Mouse (Mus musculus): ENCODE results near the gene Lad1.

Gene Lad1

DNA sequence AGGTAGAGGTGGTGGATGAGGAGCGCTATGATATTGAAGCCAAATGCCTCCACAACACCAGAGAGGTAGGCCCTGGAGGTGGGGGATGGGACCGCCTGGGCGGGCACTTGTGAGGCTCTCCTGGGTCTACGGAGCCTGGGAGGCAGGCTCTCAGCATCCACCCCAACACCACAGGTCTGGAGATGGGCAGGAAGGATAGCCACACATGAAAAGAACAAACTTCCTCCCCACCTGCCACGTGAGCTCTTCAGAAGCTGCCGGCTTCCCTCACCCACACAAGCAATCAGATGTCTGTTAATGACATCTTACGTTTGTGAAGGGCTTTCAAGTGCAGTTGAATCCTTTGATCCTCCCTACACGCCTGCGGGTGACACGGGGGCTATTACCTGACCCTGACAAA, 10.9 kb upstream of the Lad1 start:
- no peak for DNase-seq (ENCODE audit: low spot score in 2 of 2)

DNA sequence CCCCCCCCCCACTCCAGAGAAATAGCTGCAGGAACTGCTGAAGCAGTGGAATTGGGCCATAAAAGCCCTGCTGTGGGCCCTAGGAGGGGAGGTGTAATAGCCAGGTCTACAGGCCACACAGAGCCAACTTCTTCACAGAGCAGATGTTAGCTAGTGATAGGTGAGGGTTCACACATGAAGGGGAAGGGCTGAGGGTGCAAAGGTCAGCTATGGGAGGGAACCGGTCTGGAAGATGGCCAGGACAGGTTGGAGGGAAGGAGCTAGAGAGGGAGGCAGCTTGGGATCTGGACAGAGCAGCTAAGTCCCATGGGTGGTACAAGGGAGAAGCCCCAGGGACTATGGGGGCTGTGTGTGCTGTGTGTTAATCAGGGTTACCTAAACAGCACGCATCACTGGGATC, 8.2 kb upstream of the Lad1 start:
- no peak for DNase-seq (ENCODE audit: low spot score in 2 of 2)

DNA sequence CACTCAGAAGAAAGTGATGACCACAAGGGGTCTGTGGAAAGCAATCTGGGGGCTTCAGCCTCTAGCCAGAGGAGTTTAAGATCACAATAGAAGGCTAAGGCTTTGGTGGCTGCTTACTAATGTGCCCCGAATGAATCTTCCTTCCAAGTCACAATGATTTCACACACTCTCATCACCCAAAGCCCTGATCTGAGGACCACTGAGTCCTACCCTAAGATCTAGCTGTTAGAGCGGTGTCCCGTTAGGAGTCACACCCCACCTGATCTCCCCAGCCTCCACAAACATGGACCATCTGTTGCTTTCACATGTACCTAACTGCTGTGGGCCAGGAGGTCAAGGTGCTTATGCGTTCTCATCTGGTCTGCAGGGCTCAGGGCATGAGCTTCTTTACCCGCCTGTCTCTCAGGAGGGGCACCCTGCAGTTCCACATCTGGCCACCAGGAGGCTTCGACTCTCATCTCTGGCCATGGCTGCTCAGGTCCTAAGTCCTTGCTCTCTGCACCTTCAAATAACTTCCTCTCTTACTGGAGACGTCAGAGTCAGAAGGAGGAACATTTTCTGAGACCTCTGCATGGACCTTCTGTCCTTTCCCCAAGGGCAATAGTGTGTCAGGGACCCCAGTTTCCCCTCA, 7.3 kb upstream of the Lad1 start:
- DNase-seq (ENCODE audit: low spot score in 2 of 2), result peak in 1 of 2 experiments; percentile 82

DNA sequence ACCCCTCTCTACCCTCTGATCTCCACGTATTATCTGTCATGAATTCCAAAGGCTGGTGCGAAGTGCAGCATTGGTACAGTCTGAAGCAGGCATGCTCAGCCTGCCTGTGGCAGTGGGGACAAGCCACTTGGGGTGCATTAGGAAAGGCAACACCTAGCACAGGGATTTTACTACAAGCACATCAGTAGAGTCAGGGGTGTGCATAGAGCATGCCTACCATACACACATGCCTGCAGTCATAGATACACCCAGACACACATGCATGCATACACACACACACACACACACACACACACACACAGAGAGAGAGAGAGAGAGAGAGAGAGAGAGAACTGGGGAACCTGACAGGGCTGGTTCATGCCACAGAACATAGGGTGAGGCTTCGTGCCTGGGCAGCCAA, 6.2 kb upstream of the Lad1 start:
- no peak for DNase-seq (ENCODE audit: low spot score in 2 of 2)

DNA sequence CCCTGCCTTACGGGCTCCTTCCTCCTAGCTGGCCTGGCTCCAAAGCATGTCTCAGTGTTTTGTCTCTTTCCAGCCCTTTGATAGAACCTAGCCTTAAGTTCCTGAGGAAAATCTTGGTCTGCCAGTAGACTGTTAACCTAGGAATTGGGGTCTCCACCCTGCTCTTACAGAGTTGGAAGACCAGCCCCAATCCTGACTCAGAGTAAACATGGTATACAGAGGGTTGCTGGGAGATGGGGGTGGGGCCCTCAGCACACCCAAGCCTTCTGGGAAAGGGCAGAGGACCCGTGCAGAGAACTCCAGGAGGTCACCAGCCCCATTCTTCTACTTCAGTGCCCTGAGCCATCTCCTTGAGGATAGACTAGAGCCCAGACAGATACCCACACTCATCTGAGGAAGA, 5.8 kb upstream of the Lad1 start:
- DNase-seq (ENCODE audit: low spot score in 2 of 2), result no peak

DNA sequence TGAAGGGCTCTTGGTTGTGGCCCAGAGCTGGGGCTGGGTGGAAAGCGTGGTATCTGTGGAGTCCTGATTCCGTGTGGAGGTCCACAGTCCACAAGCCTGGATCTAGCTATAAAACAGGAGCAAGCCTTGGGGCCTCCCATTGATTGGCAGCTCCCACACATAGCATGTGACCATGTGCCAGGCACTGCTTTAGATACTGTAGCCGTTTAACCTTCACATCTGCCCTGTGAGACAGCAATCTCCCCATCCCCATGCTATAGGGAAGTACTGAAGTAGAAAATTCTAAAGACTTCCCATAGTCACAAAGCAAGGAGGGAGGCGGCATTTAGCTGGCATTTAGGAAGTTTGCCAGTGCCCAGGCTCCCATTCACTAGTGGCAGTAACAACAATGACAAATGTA, 5.3 kb upstream of the Lad1 start:
- DNase-seq (ENCODE audit: low spot score in 2 of 2), result no peak

DNA sequence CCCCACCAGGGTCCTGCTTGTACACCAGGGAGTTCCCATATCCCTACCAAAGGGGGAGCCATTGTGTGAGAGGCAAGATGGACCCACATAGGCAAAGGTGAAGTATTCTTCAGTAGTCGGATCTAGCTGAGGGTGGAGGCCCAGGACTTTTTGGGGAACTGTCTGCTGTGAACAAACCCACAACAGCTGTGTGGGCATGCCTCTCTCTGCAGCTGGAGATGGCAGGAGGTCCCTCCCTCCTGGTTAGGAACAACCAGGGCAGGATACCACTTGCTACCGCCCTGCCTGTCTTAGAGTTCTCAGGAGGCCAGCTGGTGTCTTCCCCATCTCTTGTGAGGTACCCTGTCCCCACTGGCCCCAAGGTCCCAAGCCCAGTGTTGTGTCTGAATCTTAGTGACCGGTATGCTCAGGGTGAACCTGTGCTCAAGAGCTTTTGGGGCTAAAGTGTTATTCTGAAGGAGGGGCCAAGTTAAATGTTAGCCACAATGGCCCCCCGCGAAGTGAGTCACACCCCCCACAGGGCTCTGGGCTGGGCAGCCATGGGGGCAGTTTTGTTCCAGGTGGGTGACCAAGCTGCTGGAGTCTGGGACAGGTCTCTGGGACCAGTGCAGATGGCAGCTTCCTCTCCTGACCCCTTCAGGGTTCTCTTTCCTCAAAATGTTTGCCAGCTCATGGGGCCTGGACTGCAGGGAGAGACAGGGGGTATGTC, 4.6 kb upstream of the Lad1 start:
- no peak for DNase-seq (ENCODE audit: low spot score in 2 of 2)

DNA sequence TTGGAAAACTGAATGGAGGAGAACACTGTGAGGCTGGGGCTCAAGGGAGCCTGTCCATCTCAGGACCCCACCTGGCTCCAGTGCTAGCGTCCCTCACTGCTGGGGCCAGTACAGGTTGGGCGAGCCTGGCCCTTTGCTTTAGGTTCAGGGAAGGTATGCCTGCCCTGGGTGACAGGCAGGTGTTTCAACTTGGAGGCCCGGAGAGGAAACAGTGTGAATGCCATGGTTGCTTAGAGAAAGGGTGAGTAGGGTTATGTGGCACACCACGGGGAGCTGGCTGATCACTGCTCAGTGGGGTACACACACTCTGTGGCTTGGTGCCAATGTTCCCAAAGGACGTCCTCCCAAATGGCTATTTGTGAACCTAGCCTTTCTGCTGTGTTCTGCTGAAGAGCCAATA, 3.9 kb upstream of the Lad1 start:
- no peak for DNase-seq (ENCODE audit: low spot score in 2 of 2)

DNA sequence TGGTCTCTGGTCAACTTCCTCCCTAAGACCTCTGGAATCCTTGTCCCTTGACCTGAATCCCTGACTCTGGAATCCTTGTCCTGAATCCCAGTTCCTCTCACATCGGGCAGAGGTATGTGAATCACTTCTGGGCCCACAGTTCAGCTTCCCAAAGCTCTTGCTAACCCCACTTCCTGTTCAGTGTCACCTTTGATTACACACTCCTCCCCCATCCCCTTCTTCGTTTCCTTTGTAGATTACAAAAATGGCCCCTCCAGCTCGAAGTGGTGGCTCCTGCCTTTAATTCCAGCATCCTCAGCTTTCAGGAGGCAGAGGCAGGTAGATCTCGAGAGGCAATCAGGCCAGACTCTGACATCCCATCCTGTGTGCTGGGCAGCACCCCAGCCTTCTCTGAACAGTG, 803 bp upstream of the Lad1 start:
- no peak for DNase-seq (ENCODE audit: low spot score in 2 of 2)

DNA sequence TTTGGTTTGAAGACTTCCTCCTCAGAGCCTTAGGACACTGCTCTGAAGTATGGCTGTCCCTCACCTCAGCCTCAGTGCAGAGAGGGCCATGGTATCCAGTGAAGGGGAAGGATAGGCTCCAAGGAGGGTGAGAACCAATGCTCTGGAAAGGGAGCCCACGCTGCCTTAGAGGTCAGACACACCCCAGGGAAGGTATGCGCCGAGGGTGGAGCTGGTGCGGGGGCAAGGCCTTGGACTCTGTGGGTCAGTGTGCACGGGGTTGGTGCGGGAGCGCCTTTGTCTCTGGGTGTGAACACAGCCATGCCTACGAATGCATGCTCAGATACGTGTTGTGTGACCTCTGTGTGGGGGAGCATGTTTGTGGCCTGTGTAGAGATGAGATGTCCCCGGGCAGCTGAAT, 1.7 kb downstream of the Lad1 start:
- no peak for DNase-seq (ENCODE audit: low spot score in 2 of 2)

DNA sequence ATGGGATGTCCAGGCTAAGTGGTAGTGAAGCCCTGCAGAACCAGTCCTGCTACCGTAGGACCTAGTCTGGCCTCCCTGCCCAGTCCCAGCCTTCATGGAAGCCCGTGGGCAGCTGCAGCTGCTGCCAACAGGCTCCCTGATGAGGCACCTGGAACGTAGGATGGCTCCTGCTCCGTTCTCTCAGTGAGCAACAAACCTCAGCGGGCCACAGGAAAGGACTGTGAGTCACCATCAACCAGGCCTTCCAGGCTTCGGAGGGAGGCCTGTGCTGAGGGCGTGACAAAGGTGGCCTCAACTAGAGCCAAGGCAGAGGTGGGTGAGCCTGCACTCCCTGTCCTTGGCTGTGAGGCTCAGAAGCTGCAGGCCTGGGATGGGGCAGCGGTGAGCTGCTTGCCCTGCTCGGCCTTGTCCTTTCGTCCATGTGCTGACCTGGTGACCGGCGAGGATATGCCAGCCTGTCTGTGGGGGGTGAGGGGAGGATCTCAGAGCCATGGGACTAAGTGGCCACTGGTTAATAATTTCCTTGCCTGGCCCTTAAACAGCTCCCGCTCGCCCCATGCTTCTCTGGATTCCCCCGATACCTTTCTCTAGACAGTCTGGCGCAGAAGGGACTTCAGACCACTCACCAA, 2.5 kb downstream of the Lad1 start:
- peak in 1 of 2 experiments; percentile 30 for DNase-seq (ENCODE audit: low spot score in 2 of 2)

DNA sequence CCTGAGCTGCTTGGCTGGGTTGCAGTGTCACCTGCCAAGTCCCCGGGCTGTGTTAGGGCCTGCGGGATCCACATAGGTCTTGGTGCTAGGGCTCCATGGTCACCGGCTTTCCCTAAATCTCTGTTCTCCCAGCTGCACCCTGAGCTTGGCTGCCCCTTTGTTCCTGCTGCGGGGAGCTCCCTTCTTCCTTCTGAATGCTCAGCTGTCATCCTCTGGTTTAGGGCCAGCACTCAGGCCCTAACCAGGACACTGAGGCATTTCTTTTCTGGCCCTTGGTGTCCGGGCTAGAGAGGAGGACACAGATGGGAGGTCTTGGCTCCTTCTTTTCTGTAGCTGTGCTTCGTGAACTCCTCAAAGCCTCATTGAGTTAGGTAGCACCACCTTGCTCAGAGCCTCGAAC, 3.4 kb downstream of the Lad1 start:
- DNase-seq (ENCODE audit: low spot score in 2 of 2), result no peak

DNA sequence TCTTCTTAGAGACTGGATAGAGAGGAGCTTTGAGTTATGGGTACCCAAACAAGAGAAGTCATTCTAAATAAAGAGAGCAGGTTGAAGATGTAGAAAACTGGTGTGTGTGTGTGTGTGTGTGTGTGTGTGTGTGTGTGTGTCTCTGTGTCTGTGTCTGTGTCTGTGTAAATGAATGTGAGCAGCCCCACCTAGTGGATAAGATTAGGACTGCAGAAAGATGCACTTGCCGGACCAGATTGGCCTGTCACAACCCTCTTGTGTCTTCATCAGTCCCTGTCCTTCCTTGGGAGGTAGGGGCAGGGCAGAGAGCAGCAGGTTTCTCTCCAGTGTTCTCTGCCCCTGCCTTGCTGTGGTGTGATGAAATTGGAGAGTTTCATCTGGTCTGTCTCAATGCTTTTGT, 10.5 kb downstream of the Lad1 start:
- peak in 1 of 2 experiments; percentile 52 for DNase-seq (ENCODE audit: low spot score in 2 of 2)

DNA sequence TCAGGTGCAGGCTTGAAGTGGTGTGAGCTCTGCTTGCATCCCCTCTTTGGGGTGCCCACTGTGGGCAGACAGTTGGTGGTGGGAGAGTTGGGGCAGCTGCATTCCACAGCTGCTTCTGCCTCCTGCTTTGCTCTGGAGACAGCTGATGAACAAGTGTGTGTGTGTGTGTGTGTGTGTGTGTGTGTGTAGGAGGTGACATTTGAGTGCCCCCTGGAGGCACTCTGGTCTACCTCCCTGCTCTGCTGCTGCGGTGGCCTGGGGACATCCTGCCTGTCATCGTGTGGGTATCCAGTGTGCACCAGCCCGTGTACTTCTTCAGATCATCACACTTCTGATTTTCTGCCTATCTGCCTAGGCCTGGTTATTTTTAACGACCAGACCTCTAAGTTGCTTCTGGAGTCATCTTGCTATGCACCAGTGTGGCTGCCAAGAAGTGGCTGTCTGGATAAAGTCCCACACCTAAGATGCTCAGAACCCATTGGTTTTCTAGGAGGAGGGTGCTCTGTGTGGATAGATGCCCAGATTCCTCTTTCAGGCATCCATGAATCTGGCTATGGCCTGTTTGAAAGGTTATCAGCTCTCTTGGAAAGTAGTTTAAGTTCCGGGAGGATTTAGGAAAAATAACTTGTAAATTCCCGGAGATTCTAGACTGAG, 15.9 kb downstream of the Lad1 start:
- no peak for DNase-seq (ENCODE audit: low spot score in 2 of 2)

DNA sequence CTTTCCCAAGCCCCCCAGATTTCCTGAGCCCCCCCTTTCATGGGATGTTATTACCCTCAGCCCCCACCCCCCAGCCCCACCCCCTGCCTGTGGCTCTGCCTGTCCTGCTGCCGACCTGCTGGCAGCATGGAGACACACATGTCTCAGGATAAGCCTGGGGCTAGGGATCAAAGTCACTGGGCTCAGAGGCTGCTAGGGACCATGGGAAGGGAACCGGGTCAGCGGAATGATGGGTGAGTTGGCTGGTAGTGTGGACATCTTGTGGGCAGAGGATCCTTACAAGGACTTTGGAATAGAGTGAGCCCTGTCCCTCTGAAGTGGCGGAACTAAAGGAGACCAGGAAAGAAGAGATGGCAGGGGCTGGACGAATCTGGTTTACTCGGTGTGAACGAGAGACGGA, 16.6 kb downstream of the Lad1 start:
- DNase-seq (ENCODE audit: low spot score in 2 of 2), result no peak

DNA sequence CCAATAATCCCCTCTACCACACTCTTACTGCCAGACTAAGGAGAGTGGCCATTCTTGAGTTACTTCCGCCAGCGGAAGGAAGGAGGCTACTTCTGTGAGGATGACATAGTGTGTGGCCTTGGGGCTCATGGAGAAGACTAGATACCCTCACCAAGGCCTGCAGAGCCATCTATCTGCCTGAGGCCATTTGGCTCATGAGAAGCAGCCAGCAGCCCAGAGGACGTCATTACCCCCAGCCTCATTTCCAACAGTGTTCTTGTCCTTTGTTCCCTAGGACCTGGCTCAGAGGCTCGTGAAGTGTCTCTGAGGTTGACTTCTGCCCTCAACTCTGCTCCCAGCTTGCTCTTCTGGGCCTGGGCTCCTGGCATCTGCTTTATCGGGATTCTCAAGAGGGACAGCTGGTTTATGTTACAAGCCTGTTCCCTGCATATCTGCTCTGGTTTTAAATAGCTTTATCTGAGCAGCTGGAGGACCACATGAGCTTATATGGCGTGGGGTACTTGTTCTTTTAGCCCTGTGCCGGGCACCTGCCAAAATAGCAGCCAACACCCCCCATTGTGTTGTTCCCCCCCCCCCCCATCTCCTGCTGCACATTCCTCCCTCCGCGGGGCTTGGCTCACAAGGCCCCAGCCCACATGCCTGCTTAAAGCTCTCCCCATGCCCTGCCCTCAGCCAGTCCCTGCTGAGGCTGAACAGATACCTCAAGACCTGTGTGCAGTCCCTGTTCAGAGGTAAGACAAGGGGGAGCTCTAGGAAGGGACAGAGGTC, 17.5 kb downstream of the Lad1 start, which contains the start of gene Tnnt2:
Tnnt2 (plus strand) TSS at position 639 of the 768 bp plus-strand sequence.
- no peak for DNase-seq (ENCODE audit: low spot score in 2 of 2)

DNA sequence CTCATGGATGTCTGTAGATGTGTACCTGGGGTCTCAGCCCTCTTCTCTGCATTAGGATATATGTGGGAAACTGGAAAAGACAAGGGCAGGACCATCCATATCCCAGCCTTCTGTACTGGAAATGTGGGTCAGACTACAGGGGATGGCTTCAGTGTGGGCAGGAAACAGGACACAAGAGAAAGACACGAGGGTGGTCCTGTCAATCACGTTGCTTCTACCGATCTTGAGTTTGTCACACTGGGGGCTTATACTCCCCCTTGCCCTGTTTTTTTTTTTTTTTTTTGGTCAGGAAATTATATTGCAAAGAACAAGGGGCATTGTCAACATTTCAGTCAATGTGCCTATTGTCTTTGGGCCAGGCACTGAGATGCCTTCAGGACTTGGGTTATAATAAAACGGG, 20.2 kb downstream of the Lad1 start:
- no peak for DNase-seq (ENCODE audit: low spot score in 2 of 2)

DNA sequence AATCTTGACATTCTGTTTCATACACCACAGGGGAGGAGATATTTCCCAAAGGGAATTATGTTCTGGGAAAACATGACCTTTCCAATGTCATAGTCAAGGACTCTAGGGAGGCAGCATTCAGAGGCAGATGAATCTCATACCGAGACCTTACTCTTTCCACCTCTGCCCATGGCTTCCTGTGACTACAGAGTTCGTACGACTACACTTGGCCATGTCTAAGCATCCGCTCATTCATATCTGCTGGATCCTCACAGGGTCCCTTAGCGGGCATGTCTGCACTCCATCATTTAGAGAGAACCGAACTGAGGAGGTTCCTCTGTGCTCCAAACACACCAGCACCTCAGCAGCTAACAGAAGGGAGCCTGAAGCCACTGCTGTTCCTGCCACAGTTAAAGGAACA, 20.7 kb downstream of the Lad1 start:
- no peak for DNase-seq (ENCODE audit: low spot score in 2 of 2)

DNA sequence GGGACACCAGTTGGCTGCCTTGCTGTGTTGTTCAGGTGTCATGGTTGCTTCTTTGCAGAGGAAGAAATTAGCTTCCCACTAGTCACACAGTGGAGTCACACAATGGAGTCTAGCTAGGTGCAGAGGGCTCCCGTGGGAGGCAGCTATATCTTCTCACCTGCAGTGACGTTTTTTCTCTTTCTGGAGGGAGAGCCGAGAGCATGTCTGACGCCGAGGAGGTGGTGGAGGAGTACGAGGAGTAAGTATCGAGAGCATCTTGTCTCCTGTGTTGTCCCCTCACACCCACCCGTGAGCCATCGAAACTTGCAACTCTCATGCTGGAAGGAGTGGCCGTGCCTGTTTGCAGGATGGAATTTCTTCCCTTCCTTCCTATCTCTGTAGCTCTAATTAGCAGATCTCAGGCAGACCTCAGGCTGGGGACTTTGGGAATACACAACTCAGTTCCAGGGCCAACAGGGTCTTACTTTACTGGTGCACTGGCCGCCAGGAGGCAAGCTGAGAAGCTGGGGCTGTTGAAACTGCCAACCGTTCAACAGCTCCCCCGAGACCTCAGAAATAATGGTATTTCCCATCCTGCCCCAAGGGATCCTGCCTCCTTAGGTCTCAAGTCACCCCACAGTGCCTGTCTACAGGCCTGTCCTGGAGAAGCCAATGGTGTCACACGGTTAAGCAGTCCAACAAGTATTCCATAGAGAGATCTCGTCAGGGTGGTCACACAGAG, 22.4 kb downstream of the Lad1 start:
- DNase-seq (ENCODE audit: low spot score in 2 of 2), result peak in 1 of 2 experiments; percentile 24

DNA sequence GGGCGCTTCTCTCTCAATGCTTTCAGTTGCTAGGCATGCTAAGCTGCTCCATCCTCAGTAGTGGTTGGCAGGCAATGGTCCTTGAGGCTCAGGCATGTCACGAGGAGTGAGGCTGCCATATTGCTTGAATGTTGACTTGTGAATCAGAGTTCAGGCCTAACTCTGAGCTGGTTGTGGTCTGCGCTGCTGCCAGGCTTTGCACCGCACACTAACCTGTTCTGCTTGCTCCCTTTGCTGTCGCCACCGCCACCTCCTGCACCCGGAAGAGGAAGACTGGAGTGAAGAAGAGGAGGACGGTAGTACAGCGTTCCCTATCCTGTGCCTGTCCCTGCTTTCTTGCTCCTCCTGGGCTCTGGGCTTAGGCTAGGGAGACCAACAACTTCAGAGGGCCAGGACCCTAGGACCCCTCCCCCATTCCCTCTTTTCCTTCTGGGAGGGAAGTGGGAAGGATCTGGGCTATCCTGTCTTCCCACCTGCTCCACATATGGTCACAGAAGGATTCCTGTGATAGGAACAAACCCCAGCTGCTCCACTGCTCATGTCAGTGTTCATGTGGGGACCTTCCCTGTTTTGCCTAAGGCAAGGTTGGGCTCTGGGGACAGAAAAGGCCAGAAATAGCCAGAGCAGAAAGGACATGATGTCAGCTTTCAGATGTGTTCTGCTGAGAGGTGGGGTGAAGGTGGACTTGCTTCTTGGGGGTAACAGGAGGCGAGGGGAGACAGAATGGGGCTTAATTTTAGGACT, 25.3 kb downstream of the Lad1 start:
- DNase-seq (ENCODE audit: low spot score in 2 of 2), result no peak

DNA sequence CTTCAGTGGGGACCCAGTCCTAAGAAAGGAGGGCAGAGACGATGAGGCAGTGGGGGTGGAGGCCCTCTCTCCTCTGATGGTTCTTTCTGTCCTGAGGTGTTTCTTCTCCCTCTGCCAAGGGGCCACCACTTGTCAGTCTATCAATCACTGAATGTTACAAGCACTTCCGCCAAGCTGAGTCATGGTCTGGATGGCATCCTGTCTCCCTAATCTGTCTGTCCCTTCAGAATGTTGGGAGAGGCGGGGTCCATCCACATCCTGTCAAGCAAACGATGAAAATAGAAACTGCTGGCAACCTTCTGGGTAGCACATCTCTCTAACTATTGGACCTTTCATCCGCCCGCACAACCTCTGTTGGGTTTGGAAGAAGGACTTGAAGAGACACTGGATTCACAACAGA, 26.1 kb downstream of the Lad1 start:
- DNase-seq (ENCODE audit: low spot score in 2 of 2), result no peak

Data from left cerebral cortex, adult 9 months (tissue).